Mouse (Mus musculus): ENCODE results near the gene Ostn. TPM values are rescaled to one million over a fixed set of nuclear protein-coding genes. Genes with fewer than 3 reads are reported as not detected.

Gene Ostn
- polyA plus RNA-seq (2017; shearing (Covaris generic)) = not detected

DNA sequence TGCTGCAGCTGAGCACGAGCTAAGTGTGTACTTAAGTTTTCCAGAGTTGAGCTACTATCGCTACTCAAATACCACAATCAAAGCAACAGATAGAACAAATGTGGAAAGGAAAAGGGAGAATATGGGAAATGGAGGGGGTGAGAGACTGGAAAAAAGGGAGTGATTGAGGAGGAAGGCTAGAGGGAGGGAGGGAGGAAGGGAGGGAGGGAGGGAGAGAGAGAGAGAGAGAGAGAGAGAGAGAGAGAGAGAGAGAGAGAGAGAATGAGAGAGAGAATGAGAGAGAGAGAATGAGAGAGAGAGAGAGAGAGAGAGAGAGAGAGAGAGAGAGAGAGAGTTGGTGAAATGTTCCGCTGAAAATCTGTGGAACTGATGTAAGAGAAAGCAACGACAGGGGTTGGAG, at the start of gene Ostn:
Gene Ostn (plus strand): TSS at position 301 of the 400 bp plus-strand sequence.

DNA sequence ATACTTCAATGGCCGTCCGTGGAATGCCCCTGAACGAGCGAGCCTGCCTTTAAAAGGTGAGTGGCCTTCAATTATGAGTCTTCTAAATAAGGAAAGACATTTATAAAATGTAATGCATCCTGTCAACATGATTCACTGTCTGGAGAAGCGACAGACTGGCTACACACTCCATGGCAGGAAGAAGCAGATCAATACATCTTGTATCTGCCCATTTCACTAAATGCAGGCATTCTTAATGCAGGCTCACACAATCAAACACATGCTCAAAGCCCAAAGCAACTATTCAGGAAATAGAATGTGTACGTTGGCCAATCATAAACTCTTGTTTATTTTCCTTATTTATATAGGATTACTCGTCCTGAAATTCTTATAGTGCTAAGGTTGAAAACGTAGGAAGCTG, 62.9 kb downstream of the Ostn start, which contains the start of gene Uts2b:
Gene Uts2b (minus strand): TSS at position 49 of the 400 bp plus-strand sequence.

DNA sequence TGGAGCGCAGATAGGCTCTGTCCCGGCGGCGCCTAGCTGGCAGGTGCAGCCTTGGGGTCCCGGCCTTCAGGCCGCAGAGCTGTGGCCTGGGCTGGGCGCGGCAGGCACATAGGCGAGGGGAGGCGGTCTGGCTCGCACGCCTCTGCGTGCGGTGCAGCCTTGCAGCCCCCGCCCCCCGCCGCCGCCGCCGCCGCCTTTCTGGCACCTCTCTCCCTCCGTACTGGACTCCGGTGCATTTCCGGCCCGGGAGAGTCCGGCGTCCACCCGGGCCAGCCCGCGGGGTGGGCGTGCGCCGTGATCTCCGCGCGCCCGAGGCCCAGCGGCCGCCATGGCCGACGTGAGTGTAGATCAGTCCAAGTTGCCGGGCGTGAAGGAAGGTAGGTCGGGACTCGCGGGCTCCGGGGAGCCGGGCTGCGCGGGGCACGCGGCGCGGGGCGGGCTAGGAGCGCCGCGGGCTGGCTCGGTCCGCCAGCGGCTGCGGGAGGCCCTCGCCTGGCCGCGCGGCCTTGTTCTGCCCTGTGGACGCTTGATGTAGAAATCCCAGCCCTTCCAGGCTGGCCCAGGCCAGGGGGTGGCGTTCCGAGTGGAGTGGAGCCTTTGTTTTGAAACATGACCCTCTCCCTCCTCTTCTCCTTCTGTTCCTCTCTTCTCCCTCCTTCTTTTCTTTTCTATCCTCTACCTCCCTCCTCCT, 81.6 kb downstream of the Ostn start, which contains the start of gene Ccdc50:
Gene Ccdc50 (plus strand): TSS at position 109 of the 691 bp plus-strand sequence.

Other genes with a start within 250 kb of the Ostn start
- not detected for gene Uts2b, start 62.8 kb downstream of the Ostn start, polyA plus RNA-seq (2017; shearing (Covaris generic))
- gene Ccdc50, start 81.4 kb downstream of the Ostn start, polyA plus RNA-seq (2017; shearing (Covaris generic)) = 10 to 100 TPM; 19.0 to 33.0 TPM